Mouse (Mus musculus) frontal cortex, adult (tissue): ENCODE measurements around the gene Olfm1.

Source experiments
- ATAC-seq: cut with Nextera tagmentation; 2 replicates; pipeline ENCODE4 v1.9.2; 2017; ENCODE audit warnings: mild to moderate bottlenecking, moderate library complexity, mixed read lengths; ENCODE audit not compliant: low TSS enrichment

The Olfm1 gene

DNA sequence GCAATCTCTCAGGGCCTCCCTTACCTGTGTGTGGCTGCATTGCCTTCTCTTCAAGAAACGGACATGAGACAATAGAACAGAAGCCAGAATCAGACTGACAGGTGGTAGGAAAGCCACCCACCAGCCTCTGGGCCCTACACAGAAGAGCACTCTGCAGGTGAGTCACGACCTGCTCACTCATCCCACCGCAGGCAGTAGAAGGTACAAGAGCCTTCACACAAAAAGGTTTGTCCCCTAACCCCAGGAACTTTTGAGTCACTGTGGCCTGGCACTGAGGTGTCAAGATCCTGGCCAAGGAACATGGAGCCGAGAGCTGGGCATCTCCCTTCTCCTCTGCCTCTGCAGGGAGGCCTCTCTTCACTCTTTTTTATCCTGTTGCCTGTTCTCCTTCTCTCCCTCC is 42.3 kb downstream of the Olfm1 start:
- ATAC-seq, result no peak

DNA sequence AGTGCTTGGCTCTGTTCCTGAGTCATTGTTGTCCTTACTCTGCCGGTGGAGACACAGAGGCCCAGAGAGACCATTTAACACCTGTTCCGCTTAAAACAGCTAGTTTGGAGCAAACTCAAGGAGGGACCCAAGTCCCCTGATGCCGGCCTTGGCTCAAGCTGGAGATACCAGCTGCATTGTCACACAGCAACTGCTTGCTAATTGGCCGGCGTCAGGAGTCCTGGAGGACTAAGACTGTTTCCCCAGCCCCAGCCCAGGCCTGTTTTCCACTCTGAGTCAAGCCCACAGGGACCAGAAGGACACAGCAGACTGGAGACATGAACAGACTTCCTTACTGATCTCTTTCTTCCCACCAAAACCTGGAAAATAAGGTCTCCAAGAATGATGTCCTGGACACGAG is 43.7 kb downstream of the Olfm1 start:
- no peak for ATAC-seq

DNA sequence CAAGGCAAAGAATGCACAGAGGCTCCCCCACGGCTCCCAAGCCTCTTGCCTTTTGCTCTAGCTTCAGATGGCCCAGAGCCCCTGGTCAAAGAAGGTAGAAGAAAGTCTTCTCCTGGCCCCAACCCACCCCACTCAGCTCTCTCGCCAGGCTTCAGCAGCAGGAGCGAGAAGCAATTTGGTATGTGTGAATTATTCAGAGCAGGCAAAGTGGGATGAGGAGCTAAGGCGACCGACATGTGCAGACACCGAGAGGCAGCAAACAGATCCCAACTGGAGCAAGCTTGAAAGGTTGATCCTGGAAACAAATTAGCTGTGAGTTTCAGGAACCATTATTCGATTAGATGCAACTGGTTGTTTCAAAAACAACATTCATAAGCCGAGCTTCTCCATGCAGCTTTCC is 46.8 kb downstream of the Olfm1 start:
- ATAC-seq, result peak; percentile 83

DNA sequence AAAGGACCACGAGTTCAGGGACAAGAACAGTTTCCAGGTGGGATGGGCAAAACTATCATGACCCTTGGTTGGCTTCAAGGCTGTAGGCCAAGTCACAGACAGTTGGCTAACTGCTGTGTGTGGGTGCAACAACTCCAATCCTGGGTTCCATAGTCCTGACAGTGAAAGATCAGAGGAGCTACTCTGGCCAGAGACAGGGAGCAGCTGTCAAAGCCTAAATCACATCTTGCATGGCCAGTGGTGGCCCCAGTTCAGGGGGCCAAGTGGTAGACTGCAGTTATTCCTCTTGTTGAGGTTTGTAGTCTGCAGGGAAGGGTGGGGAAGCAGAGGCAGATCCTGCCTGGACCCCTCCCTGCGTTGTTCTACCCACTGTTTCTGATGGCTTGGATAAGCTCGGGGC is 48.1 kb downstream of the Olfm1 start:
- ATAC-seq, result no peak

DNA sequence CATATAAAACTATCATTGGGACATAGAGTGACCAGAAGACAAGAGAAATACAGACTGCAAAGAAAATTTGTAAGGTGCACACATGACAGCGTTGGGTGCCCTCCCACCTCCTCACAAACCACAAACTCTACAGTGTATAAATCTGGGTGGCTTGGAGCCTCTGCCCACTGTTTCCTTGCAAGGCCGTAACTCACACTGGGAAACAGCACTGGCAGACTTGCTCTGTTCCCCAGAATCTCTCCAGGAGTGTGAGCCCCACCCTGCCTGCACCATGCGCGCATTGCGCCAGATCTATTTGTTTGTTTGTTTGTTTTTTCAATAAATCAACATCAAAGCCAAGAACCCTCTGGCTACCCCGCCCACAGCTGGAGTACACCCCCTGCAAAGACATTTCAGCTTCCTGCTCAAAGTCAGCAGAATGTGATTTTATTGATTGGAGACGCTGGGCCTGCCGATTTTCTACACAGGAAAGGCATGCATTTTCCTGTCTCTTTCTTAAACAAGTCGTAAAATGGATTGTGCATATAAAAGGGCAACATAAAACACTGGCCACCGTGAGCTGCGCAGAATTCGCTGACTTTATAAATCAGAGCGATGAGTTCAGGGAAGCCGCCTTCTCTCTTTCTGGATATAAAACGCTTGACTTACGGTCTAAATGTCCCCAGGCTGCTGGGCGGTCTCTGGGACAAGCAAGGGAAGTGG is 48.9 kb downstream of the Olfm1 start:
- no peak for ATAC-seq

DNA sequence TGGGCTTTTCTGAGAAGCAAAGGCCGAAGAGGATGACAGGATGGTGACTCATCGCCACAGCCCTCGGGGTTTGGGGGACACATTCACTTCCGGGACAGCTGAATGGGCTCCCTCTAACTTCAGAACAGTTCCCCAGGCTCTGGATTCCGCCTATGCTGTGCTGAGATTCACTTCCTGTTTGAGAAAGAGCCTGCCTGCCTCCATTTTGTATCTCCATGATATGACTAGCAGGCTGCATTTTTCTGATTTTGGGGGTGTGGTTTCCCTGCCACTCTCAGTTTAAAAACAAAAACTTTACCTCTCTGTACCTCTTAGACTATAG is 49.4 kb downstream of the Olfm1 start:
- ATAC-seq, result no peak

DNA sequence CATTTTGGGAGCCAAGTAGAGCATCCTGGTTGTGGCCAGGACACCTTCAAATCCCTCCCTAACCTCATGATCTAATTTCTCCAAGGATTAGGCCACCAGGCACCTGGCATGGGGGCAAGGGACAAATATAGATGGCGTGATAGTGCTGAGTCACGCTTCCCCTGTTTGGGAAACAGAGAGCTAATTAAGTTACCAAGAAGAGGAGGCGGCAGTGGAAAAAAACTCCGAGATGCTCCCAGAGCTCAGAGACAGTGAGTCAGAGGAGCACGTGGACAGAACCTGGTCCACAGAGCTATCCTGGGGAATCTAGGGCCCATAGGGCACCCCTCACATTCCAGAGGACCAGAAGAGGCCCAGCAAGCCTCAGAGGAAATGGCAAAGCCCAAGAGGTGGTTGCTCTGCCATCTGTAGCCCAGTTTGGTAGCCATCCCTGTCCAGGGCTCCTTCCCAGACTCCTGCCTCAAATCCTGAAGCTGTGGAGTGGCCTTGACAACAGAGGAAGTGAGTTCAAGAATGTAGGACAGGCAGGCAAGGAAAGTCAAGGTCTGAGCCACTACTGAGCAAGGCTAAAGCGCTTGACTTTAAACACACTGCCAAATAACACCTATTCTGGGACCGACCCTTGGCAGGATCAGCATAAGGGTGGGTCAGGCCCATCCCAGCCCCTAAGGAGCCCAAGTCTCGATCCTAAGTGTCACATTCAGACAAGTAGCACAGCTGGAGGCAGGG is 52.0 kb downstream of the Olfm1 start:
- ATAC-seq, result peak; percentile 83

DNA sequence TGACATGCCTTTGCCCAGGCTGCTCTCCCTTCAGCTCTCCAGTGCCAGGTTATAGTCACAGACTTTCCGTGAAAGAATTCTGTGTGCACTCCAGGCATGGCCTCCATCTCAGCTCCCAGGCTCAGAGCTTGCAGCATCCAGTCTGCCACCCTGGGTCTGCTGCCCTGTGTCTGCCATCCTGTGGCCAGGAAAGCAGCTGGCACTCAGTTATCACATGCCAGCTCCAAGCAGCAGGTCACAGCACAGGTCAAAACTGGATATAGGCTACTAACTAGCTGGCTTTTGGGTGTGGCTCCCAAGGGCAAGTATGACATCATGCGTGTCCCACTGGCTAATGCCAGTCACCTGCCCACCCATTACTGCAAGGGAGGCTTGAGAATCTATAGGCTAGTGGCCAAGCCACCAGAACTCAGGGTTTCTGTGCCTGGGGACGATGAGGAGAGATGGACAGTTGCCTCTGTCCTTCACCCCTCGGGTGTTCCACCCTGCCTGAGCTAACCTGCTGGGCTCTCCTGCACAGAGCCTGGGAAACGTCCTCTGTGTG is 53.4 kb downstream of the Olfm1 start:
- ATAC-seq, result no peak

DNA sequence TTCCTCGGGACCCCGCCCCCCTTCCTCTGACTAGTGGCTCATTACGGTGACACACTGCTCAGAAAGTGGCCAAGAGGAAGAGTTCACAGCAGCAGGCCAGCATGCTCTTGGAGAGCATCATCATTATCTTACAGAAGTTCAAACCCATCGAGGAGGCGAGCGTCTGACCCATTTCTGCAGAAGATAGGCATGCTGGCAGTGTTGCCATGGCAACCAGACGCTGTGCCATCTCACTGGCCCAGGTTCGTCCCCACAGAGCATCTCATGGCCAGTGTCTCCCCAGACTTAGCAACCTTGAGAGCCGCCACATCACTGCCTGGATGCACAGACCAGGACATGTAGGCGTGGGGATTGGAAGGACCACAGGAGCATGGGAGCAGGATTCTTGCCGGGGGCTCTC is 54.3 kb downstream of the Olfm1 start:
- peak; percentile 18; the same call in 1 of the 2 replicates for ATAC-seq

DNA sequence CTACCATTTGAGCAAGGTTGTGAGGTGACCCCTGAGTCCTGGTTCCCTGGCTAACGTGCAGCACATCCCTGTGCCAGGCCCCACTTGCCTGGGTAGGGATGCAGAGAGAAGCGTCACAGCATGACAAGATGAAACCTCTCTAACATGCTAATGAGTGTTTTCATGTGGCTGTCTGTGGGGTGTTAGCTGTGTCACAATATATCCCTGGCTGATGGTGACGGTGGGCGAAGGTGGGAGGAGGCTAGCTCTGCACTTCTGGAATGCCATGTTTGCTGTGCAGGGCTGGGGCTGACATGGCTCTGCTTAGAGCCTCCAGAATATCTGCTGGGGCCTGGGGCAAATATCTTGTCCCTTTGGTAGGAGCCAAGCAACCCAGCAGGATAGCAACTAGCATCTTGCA is 59.8 kb downstream of the Olfm1 start:
- ATAC-seq, result 0 out of 2 replicates have a peak, but pooled peaks have one; percentile 25

DNA sequence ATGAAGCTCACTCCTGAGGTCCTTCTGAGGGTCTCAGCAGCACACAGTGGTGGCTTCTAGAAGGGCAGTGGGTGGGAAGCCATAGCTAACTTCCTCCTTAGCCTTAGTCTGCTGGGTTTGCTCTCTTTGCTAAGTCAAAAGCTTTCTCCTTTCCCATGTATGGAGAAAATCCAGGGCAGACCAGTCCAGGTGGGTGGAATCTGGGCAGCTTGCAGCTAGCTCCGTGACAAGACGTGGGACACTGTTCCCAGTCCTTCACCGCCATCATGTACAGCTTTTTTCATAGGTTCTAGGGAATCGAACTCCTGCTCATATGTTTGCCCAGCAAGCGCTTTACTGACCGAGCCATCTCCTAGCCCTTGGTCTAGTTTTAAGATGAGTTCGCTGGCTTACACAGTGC is 63.2 kb downstream of the Olfm1 start:
- ATAC-seq, result peak; percentile 65

DNA sequence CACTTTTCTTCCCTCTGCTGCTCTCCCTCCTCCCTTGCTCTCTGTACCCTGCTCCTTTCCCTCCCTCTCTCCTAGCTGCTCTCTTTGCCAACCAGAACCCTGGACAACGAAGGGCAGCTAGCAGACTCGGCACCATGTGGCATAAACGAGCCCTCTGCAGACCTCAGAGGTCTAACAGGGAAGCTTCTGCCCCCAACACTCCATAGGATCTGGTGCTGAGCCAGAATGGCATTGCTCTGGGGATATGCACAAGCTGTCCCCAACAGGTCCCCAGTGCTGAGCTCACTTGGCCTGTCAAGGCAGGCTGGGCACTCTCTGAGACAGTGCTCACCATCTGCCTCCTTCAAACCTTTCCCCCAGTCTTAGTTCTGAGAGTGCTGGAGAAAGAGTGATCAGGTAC is 68.6 kb downstream of the Olfm1 start:
- ATAC-seq, result no peak

DNA sequence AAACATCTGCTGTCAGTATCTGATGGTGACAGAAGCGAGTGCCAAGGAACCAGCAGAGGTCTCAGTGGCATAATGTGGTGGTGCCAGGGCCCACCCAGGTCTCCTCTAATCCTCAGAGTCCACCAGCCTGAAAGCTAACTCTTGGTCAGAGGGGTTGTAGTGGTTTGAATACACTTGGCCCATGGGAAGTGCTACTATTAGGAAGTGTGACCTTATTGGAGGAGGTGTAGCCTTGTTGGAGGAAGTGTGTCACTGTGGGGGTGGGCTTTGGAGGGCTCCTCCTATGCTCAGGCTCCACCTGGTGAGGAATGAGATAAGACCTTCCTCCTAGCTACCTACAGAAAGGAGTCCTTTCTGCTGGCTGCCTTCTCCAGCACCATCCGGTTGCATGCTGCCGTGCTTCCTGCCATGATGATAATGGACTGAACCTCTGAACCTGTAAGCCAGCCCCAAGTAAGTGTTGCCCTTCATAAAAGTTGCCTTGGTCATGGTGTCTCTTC is 75.0 kb downstream of the Olfm1 start:
- no peak for ATAC-seq

DNA sequence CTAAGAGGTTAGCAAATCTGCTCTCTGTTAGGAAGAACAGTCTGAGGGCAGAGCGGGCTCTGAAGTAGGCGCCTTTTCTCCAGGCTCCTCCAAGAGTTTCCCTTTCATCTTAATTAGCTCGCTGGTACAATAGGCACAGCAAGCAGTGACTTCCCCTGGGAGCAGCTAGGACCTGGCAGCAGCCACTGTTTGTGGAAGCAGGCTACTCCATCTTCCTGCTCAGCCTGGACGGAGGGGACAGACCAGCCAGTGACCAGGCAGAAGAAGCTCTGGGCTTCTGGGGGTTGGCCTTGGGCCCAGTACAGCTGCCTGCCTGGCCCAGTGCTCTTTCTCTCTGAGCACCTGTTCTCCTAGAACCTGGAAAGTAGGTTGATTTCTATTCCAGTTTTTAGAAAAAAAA is 77.8 kb downstream of the Olfm1 start:
- no peak for ATAC-seq

DNA sequence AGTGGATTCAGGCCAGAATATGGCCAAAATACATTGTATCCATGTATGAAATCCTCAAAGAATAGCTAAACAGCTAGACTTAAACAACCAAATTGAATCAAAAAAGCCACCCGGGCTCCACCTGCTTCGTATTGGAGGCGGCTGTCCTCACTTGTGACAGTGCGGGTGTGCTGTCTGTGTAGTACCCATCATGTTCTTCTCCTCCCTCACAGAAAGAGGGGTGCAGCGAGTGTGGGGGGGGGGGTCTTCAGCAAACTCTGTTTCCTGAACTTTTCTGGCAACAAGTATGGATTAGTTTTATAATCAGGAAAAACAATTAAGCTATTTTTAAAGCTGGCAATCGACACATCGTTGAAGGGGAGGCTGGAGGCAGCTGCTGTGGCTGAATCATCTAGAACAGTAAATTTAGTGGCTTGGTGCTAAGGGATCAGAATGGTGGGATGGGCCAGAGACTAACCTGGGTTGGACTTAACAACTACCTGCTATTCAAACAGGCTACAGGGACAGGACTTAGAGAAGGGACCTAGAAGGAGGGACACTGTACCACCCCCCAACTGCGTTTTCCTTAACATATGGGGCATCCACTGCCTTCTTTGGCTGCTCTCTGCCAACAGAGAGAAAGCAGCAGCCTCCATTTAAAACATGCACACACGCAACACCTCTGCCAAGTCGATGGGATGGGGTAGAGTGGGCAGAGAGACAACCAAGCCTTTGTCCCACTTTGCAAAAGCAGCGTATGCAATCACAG is 79.6 kb downstream of the Olfm1 start:
- ATAC-seq, result peak; percentile 83

DNA sequence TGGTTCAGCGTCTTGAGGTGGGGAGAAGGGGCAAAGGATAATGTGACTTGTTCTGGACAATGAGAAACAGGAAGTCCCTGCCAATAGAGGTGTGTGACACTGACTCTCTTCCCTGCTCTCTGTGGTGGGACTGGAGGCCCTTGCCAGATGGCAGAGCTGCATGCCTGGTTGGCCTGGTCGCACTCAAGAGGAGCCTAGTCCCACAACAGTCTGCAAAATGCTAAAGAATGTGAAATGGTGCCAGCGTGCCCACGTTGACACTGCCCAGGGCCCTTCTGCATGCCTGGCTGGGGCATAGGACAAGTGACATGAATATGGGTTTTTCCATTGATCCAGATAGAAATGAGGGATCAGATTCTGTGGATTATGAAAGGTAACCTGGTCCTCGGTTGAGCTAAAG is 81.2 kb downstream of the Olfm1 start:
- no peak for ATAC-seq

DNA sequence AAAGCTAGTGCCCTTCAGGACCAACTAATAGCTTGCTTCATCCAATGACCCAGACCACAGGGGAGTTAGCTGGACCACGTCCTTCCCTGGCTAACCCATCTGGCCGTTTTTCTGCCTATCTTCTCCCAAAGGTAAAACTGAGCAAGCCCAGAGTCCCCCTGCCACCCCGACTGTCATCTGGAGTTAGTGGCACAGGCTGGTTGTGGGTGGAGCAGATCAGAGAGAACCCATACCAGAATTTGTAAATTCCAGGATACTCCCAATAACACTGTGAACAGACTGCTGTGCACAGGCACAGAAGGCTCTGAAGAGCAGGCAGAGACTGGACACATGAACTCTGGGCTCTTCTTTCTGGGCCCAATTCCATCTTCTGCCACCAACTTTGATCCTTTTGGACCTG is 82.6 kb downstream of the Olfm1 start:
- no peak for ATAC-seq

DNA sequence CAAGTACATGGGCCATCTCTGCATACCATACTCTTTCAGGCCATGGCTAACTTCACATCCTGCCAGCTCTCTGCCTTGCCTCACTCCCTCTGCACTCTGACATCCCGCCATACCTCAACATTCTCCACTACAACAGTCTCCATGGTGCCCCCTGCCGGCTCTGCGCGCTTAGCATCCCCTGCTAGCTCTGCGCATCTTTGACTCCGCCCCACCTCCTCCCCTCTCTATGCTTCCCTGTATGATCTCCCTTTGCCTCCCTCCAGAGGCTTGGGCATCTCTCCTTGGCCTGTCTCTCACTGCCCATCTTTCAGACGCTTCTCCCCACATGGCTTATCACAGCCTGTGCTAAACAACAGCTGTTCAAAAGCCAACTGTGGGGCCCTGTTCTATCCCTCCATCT is 85.4 kb downstream of the Olfm1 start:
- peak; percentile 56 for ATAC-seq

DNA sequence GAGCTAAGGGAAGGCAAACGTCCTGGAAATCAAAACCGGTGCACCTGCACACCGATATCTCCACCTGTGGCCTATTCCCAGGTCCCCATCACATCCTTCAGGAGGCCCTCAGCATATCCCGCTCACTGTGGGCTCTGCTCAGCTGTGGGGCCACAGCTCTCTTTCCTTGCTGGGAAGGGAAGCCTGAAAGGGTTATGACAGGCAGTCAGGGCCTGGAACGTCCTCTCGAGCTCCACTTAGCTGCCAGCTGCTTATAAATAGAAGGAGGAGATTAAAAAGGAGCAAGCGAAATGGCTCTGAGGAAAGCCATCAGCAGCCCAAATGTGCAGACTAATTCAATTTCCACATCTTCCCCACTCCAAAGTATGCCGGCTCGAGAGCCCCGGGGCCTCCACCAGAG is 86.1 kb downstream of the Olfm1 start:
- peak; percentile 64 for ATAC-seq
